In genomic region chr11:101247521-101248030, GRCm38 (mm10) we compare ENCODE assay signal across 9 mouse cellular contexts. TPM values are rescaled to one million over a fixed set of nuclear protein-coding genes. Genes with fewer than 3 reads are reported as not detected.
DNase-seq lines count a peak whose midpoint lies in the region; ATAC-seq lines count a peak whose summit lies in the region.
"Had no signal": no experiment of that assay in that cellular context is flagged by ENCODE, and none has a peak within 500 bp of the region (broad histone marks: within the 10 kb centered on the region; RNA-seq: fewer than 3 reads in every experiment).

No protein-coding gene starts in this region.

- peaks cover 16% of the 10 kb centered on the region; the same call in 1 of the 2 replicates for H3K27me3 ChIP-seq in lung, embryonic 15.5 days
- peaks cover 27% of the 10 kb centered on the region for H3K27me3 ChIP-seq in hindbrain, embryonic 14.5 days (ENCODE audit: control insufficient read depth, insufficient read depth, low read length)
- H3K27me3 ChIP-seq in limb, embryonic 11.5 days (ENCODE audit: control insufficient read depth, insufficient read depth, low read length), result 0 out of 2 replicates have a peak, but pooled peaks cover 5% of the 10 kb centered on the region
- H3K27me3 ChIP-seq in stomach, embryonic 14.5 days (ENCODE audit: control insufficient read depth, insufficient read depth, low read length), result no peaks in the 10 kb centered on the region

- H3K27ac ChIP-seq in lung, embryonic 15.5 days, result peak overlapping the region; percentile 92
- H3K27ac ChIP-seq in hindbrain, embryonic 14.5 days, result no peak overlapping the region
- no peak overlapping the region for H3K27ac ChIP-seq in limb, embryonic 11.5 days (replicated peaks; ENCODE audit: low read depth, low read length)
- H3K27ac ChIP-seq in stomach, embryonic 14.5 days (ENCODE audit: low read length), result no peak overlapping the region; the same call in 1 of the 2 replicates

- no peak for DNase-seq in lung, postnatal 25 days (ENCODE audit: low spot score)
- DNase-seq in hindbrain, embryonic 14.5 days (ENCODE audit: low spot score), result no peak
- DNase-seq in limb, embryonic 11.5 days (ENCODE audit: low spot score), result no peak
- no peak for DNase-seq in left cerebral cortex, adult 8-10 months (ENCODE audit: low spot score in 2 of 2)
- no peak for DNase-seq in layer of hippocampus, adult 8-10 months (ENCODE audit: low spot score in 2 of 2)
- no peak for DNase-seq in cerebellum, adult 8-10 months
- DNase-seq: right cerebral cortex, adult 18-20 months had no signal

- H3K9ac ChIP-seq in lung, embryonic 15.5 days, result peak overlapping the region; percentile 89; the same call in 1 of the 2 replicates
- no peak overlapping the region for H3K9ac ChIP-seq in hindbrain, embryonic 14.5 days
- H3K9ac ChIP-seq in limb, embryonic 11.5 days (ENCODE audit: low read length), result no peak overlapping the region
- no peak overlapping the region for H3K9ac ChIP-seq in stomach, embryonic 14.5 days (replicated peaks; ENCODE audit: low read depth, low read length)

- peak overlapping the region; percentile 94 for H3K4me2 ChIP-seq in lung, embryonic 15.5 days
- peak overlapping the region; percentile 97; the same call in 1 of the 2 replicates for H3K4me2 ChIP-seq in hindbrain, embryonic 14.5 days (replicated peaks)
- no peak overlapping the region for H3K4me2 ChIP-seq in limb, embryonic 11.5 days (ENCODE audit: low read depth, severe bottlenecking)
- peak overlapping the region; percentile 93 for H3K4me2 ChIP-seq in stomach, embryonic 14.5 days (replicated peaks; ENCODE audit: low read depth, low read length)

- H3K4me3 ChIP-seq in lung, embryonic 15.5 days, result peak overlapping the region; percentile 76
- H3K4me3 ChIP-seq in hindbrain, embryonic 14.5 days (replicated peaks; ENCODE audit: low read length), result no peak overlapping the region
- H3K4me3 ChIP-seq in limb, embryonic 11.5 days (ENCODE audit: low read depth, low read length), result peak overlapping the region; percentile 2; the same call in 1 of the 2 replicates
- peak overlapping the region; percentile 60 for H3K4me3 ChIP-seq in stomach, embryonic 14.5 days (ENCODE audit: low read depth, low read length)

- H3K9me3 ChIP-seq in lung, embryonic 15.5 days, result no peaks in the 10 kb centered on the region
- H3K9me3 ChIP-seq in hindbrain, embryonic 14.5 days (ENCODE audit: control insufficient read depth, low read length), result no peaks in the 10 kb centered on the region
- H3K9me3 ChIP-seq in limb, embryonic 11.5 days (ENCODE audit: control insufficient read depth, low read length), result no peaks in the 10 kb centered on the region
- H3K9me3 ChIP-seq in stomach, embryonic 14.5 days (ENCODE audit: control insufficient read depth, low read depth, low read length), result no peaks in the 10 kb centered on the region

- 81% methylated on average over 6 of the region's 6 CpGs for WGBS in lung, embryonic 15.5 days
- WGBS in hindbrain, embryonic 14.5 days, result 84% methylated on average over 6 of the region's 6 CpGs
- 80% methylated on average over 6 of the region's 6 CpGs for WGBS in limb, embryonic 11.5 days
- WGBS in stomach, embryonic 14.5 days, result 88% methylated on average over 6 of the region's 6 CpGs

- peaks cover 21% of the 10 kb centered on the region for H3K4me1 ChIP-seq in lung, embryonic 15.5 days
- H3K4me1 ChIP-seq in hindbrain, embryonic 14.5 days (replicated peaks; ENCODE audit: control insufficient read depth, insufficient read depth, low read length), result peaks cover 8% of the 10 kb centered on the region
- peaks cover 26% of the 10 kb centered on the region for H3K4me1 ChIP-seq in limb, embryonic 11.5 days (ENCODE audit: control insufficient read depth, insufficient read depth, low read length)
- peaks cover 11% of the 10 kb centered on the region; the same call in 1 of the 2 replicates for H3K4me1 ChIP-seq in stomach, embryonic 14.5 days (ENCODE audit: control insufficient read depth, insufficient read depth, low read length)

- no peaks in the 10 kb centered on the region for H3K36me3 ChIP-seq in lung, embryonic 15.5 days
- H3K36me3 ChIP-seq in hindbrain, embryonic 14.5 days (replicated peaks; ENCODE audit: control insufficient read depth, insufficient read depth), result no peaks in the 10 kb centered on the region
- H3K36me3 ChIP-seq in limb, embryonic 11.5 days (ENCODE audit: control insufficient read depth, insufficient read depth, low read length), result no peaks in the 10 kb centered on the region
- H3K36me3 ChIP-seq in stomach, embryonic 14.5 days (ENCODE audit: control insufficient read depth, insufficient read depth, low read length), result no peaks in the 10 kb centered on the region

- no peak for ATAC-seq in lung, embryonic 15.5 days (ENCODE audit: borderline replicate concordance, extremely low read depth, low FRiP score, low TSS enrichment)
- ATAC-seq in hindbrain, embryonic 14.5 days (ENCODE audit: low FRiP score), result no peak
- no peak for ATAC-seq in limb, embryonic 11.5 days (ENCODE audit: insufficient number of reproducible peaks, low FRiP score, low TSS enrichment, low read depth)
- no peak for ATAC-seq in stomach, embryonic 14.5 days (ENCODE audit: insufficient number of reproducible peaks, insufficient read depth, low FRiP score, low read depth)

RNA-seq across cellular contexts. Expression of gene Ramp2, which starts 1.7 kb away (rescaled TPM):
- polyA plus RNA-seq in lung, embryonic 15.5 days (2015; fragmentation: Nextera tagmentation; extraction: Ambion mirVana), result 264 and 286 TPM in 2 replicates
- polyA plus RNA-seq in hindbrain, embryonic 14.5 days (2014; fragmentation: Nextera tagmentation; extraction: Ambion mirVana), result 102 and 117 TPM in 2 replicates
- polyA plus RNA-seq in limb, embryonic 11.5 days (2014; fragmentation: Nextera tagmentation; extraction: Ambion mirVana), result 60.4 and 67.2 TPM in 2 replicates
- polyA plus RNA-seq in stomach, embryonic 14.5 days (2014; fragmentation: Nextera tagmentation; extraction: Ambion mirVana), result 123 and 128 TPM in 2 replicates
- total RNA-seq in left cerebral cortex, adult 8-10 months (2022), result 10 to 100 TPM; 32.9 to 51.1 (median 37.6) TPM
- total RNA-seq in layer of hippocampus, adult 8-10 months (2022), result 10 to 100 TPM; 54.2 to 66.0 (median 64.6) TPM

RNA-seq across cellular contexts. Expression of gene Vps25, which starts 5.9 kb away (rescaled TPM):
- polyA plus RNA-seq in lung, embryonic 15.5 days (2015; fragmentation: Nextera tagmentation; extraction: Ambion mirVana), result 127 and 128 TPM in 2 replicates
- polyA plus RNA-seq in hindbrain, embryonic 14.5 days (2014; fragmentation: Nextera tagmentation; extraction: Ambion mirVana), result 122 and 133 TPM in 2 replicates
- polyA plus RNA-seq in limb, embryonic 11.5 days (2014; fragmentation: Nextera tagmentation; extraction: Ambion mirVana), result 111 and 120 TPM in 2 replicates
- polyA plus RNA-seq in stomach, embryonic 14.5 days (2014; fragmentation: Nextera tagmentation; extraction: Ambion mirVana), result 153 and 154 TPM in 2 replicates
- total RNA-seq in left cerebral cortex, adult 8-10 months (2022), result 10 to 100 TPM; 56.7 to 70.0 (median 65.8) TPM
- total RNA-seq in layer of hippocampus, adult 8-10 months (2022), result 10 to 100 TPM; 59.1 to 76.6 (median 65.5) TPM

RNA-seq across cellular contexts. Expression of gene Wnk4, which starts 12.8 kb away (rescaled TPM):
- 3.7 and 5.0 TPM in 2 replicates for polyA plus RNA-seq in lung, embryonic 15.5 days (2015; fragmentation: Nextera tagmentation; extraction: Ambion mirVana)
- polyA plus RNA-seq in hindbrain, embryonic 14.5 days (2014; fragmentation: Nextera tagmentation; extraction: Ambion mirVana), result 5.3 and 6.0 TPM in 2 replicates
- 7.0 and 8.1 TPM in 2 replicates for polyA plus RNA-seq in limb, embryonic 11.5 days (2014; fragmentation: Nextera tagmentation; extraction: Ambion mirVana)
- polyA plus RNA-seq in stomach, embryonic 14.5 days (2014; fragmentation: Nextera tagmentation; extraction: Ambion mirVana), result 21.9 and 26.8 TPM in 2 replicates
- 10 to 100 TPM; 11.1 to 12.2 (median 11.6) TPM for total RNA-seq in left cerebral cortex, adult 8-10 months (2022)
- total RNA-seq in layer of hippocampus, adult 8-10 months (2022), result 10 to 100 TPM in 3 of 4 experiments, 1 to 10 TPM in 1; 9.0 to 11.6 (median 10.9) TPM

RNA-seq across cellular contexts. Expression of gene Ezh1, which starts 21.3 kb away (rescaled TPM):
- 16.2 and 19.2 TPM in 2 replicates for polyA plus RNA-seq in lung, embryonic 15.5 days (2015; fragmentation: Nextera tagmentation; extraction: Ambion mirVana)
- 26.9 and 37.2 TPM in 2 replicates for polyA plus RNA-seq in hindbrain, embryonic 14.5 days (2014; fragmentation: Nextera tagmentation; extraction: Ambion mirVana)
- 12.7 and 13.4 TPM in 2 replicates for polyA plus RNA-seq in limb, embryonic 11.5 days (2014; fragmentation: Nextera tagmentation; extraction: Ambion mirVana)
- polyA plus RNA-seq in stomach, embryonic 14.5 days (2014; fragmentation: Nextera tagmentation; extraction: Ambion mirVana), result 17.7 and 19.1 TPM in 2 replicates
- total RNA-seq in left cerebral cortex, adult 8-10 months (2022), result 10 to 100 TPM; 62.4 to 63.9 (median 63.7) TPM
- 10 to 100 TPM; 63.5 to 88.1 (median 77.5) TPM for total RNA-seq in layer of hippocampus, adult 8-10 months (2022)

RNA-seq across cellular contexts. Expression of gene Cntd1, which starts 31.2 kb away (rescaled TPM):
- 1.3 and 1.7 TPM in 2 replicates for polyA plus RNA-seq in lung, embryonic 15.5 days (2015; fragmentation: Nextera tagmentation; extraction: Ambion mirVana)
- 0.42 and 0.91 TPM in 2 replicates for polyA plus RNA-seq in hindbrain, embryonic 14.5 days (2014; fragmentation: Nextera tagmentation; extraction: Ambion mirVana)
- polyA plus RNA-seq in limb, embryonic 11.5 days (2014; fragmentation: Nextera tagmentation; extraction: Ambion mirVana), result 1.3 and 1.8 TPM in 2 replicates
- 0.87 and 1.6 TPM in 2 replicates for polyA plus RNA-seq in stomach, embryonic 14.5 days (2014; fragmentation: Nextera tagmentation; extraction: Ambion mirVana)
- under 1 TPM; 0.25 to 0.55 (median 0.35) TPM for total RNA-seq in left cerebral cortex, adult 8-10 months (2022)
- total RNA-seq in layer of hippocampus, adult 8-10 months (2022), result 1 to 10 TPM in 1 of 4 experiments, under 1 TPM in 3; 0.16 to 1.4 (median 0.52) TPM
